Mouse (Mus musculus) C2C12 (cell line): Measurements from ENCODE around the gene Zbtb8b.

ENCODE experiments used
- CEBPB ChIP-seq: IDR thresholded peaks from one replicate; pipeline ENCODE4 v1.6.1; 2011; ENCODE audit warnings: low read depth, mild to moderate bottlenecking, control low read depth, moderate library complexity
- CTCF ChIP-seq: IDR thresholded peaks from one replicate; pipeline ENCODE4 v1.5.1; 2011; ENCODE audit not compliant: control insufficient read depth, insufficient read depth, insufficient read length
- MYOD1 ChIP-seq: IDR thresholded peaks from one replicate; pipeline ENCODE4 v1.6.1; 2011; ENCODE audit warnings: low read depth; ENCODE audit not compliant: control insufficient read depth, insufficient read length
- USF1 ChIP-seq: IDR thresholded peaks from one replicate; pipeline ENCODE4 v1.6.1; 2011; ENCODE audit warnings: low read depth, mild to moderate bottlenecking, control low read depth, moderate library complexity

GRCm38 (mm10) chr4:129379805-129380204 lies 60.8 kb downstream of the Zbtb8b start:
- TF ChIP-seq CTCF, result no peak
- TF ChIP-seq USF1, result no peak
- TF ChIP-seq MYOD1, result no peak
- no peak for TF ChIP-seq CEBPB
